Mouse (Mus musculus) heart, embryonic 11.5 days (tissue): ENCODE measurements at regions not wholly inside any gene's neighbourhood (a gene's known extent, or its start where the extent isn't known, plus 50 kb on each side); places are given as distances from the start of the nearest gene placed in this dataset.

Experiments
- ATAC-seq: fragments of 200-750 bp; cut with Nextera tagmentation; replicated peaks from 2 replicates; pipeline ENCODE4 v1.8.0; 2017; ENCODE audit warnings: moderate library complexity; ENCODE audit not compliant: insufficient number of reproducible peaks, low FRiP score, low TSS enrichment
- H3K27ac ChIP-seq: fragments of 300-500 bp; sonication (generic); 2 replicates; pipeline ENCODE4 v1.5.1; 2014; ENCODE audit warnings: mild to moderate bottlenecking, low read depth, low read length
- H3K27me3 ChIP-seq: fragments of 300-500 bp; sonication (generic); 2 replicates; pipeline ENCODE4 v1.6.1; 2014; ENCODE audit warnings: mild to moderate bottlenecking, low read length, mixed read lengths; ENCODE audit not compliant: control insufficient read depth, insufficient read depth
- H3K36me3 ChIP-seq: fragments of 300-500 bp; sonication (generic); 2 replicates; pipeline ENCODE4 v1.6.1; 2014; ENCODE audit warnings: mild to moderate bottlenecking, low read length, moderate library complexity, mixed read lengths; ENCODE audit not compliant: control insufficient read depth, insufficient read depth
- H3K4me1 ChIP-seq: fragments of 300-500 bp; sonication (generic); 2 replicates; pipeline ENCODE4 v1.6.1; 2014; ENCODE audit warnings: low read length; ENCODE audit not compliant: control insufficient read depth, insufficient read depth
- H3K4me2 ChIP-seq: fragments of 300-500 bp; sonication (generic); 2 replicates; pipeline ENCODE4 v1.6.1; 2014; ENCODE audit warnings: mild to moderate bottlenecking, moderate library complexity
- H3K4me3 ChIP-seq: fragments of 300-500 bp; sonication (generic); 2 replicates; pipeline ENCODE4 v1.5.1; 2014; ENCODE audit warnings: low read depth, low read length
- H3K9ac ChIP-seq: fragments of 300-500 bp; sonication (generic); 2 replicates; pipeline ENCODE4 v1.6.1; 2014; ENCODE audit warnings: mild to moderate bottlenecking, low read depth, low read length, moderate library complexity
- H3K9me3 ChIP-seq: fragments of 300-500 bp; sonication (generic); replicated peaks from 2 replicates; pipeline ENCODE4 v1.6.1; 2016; ENCODE audit warnings: low read length; ENCODE audit not compliant: control insufficient read depth
- WGBS: fragments of 180-500 bp; shearing (Covaris S2); extraction: QIAGEN DNeasy Blood & Tissue Kit; methylation state at CpG from one replicate; pipeline ENCODE4 v1.1.7; 2014; ENCODE audit not compliant: insufficient replicate concordance; 5-methylcytosine and 5-hydroxymethylcytosine counted together

DNA sequence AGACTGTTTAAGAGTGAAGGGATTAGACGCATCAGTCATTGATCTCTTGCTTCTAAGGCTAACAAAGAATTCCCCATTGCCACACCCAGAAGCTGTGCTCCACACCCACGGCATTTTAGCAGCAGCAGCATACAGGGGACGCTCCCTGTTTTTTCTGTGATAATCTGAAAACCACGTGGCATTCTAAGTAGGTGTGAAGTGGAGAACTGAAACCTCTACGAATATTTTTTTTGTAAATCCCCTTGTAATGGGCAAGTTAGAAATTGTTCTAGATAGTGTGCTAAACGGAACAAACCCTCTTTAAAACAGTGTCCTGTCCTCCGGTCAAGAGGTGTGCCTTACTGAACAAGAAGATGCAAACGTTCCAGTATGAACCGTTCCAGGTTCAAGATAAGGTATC is 325.8 kb upstream of the Epha4 start:
- H3K4me3 ChIP-seq: no peak overlapping the region
- no peaks in the 10 kb centered on the region for H3K36me3 ChIP-seq
- H3K9me3 ChIP-seq: no peaks in the 10 kb centered on the region
- 39% methylated on average over 9 of the region's 9 CpGs for WGBS
- no peak overlapping the region for H3K27ac ChIP-seq
- no peaks in the 10 kb centered on the region for H3K27me3 ChIP-seq
- H3K4me2 ChIP-seq: no peak overlapping the region
- no peaks in the 10 kb centered on the region for H3K4me1 ChIP-seq
- no peak for ATAC-seq
- no peak overlapping the region for H3K9ac ChIP-seq

DNA sequence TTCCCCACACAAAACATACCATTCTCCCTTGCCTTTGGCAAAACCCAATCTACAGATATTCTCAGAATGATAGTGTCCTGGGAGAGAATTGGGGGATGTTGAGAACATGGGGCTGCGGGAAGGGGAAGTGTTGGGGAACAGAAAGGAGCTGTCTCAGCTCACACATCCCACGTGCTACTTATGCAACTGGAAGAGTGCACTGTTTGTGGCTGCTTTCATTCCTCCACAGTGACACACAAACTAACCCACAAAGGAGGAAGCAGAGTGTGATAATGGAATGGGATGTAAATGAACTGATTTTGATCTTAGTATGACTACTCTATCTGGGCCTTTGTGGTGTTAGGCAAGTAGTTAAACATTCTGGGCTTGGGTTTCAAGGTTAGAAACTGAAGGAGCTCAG is 317.3 kb upstream of the Epha4 start:
- no peaks in the 10 kb centered on the region for H3K27me3 ChIP-seq
- 39% methylated on average over 2 of the region's 2 CpGs for WGBS
- ATAC-seq: no peak

DNA sequence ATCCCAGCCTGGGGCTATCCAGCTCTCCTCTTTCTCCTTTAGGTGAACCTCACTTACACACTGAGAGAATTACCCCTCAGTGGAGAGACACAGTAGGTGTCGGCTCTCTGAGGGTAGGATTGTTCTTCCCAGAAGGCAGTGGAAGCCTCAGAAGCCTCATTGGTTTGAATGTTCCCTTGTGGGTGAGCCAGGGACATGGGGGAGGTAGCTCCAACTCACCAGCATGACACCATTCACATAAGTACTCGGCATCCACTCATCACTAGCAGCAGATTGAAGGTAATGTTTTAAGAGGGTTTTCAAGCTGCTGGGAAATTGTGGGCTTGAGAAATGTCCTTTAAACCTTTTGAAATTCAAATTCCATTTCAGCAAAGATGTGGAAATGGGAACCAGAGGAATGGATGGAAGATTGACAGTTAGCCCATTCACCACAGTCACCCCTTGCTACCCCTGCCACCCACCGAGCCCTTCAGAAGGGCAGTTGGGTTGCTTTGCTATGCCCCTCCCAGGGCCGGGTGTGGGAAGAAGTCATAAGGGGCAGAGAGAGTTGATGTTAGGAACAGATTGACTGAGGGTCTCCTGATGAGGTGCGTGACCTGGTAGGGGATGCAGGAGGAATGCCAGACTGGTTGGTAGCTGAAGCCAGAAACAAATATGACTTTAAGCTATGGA is 310.0 kb upstream of the Epha4 start:
- no peak for ATAC-seq
- Histone ChIP-seq H3K4me3 (no peak overlapping the region), H3K27me3 (no peaks in the 10 kb centered on the region), H3K9ac (no peak overlapping the region), H3K36me3 (no peaks in the 10 kb centered on the region), H3K4me2 (no peak overlapping the region), H3K27ac (no peak overlapping the region), H3K9me3 (no peaks in the 10 kb centered on the region), H3K4me1 (peaks cover 6% of the 10 kb centered on the region; the same call in 1 of the 2 replicates)
- 61% methylated on average over 5 of the region's 5 CpGs for WGBS

More for the DNA sequence above, 317.3 kb upstream of the Epha4 start:
- Histone ChIP-seq H3K4me3 (no peak overlapping the region), H3K4me1 (no peaks in the 10 kb centered on the region), H3K27ac (no peak overlapping the region), H3K36me3 (no peaks in the 10 kb centered on the region), H3K4me2 (no peak overlapping the region), H3K9ac (no peak overlapping the region), H3K9me3 (no peaks in the 10 kb centered on the region)

DNA sequence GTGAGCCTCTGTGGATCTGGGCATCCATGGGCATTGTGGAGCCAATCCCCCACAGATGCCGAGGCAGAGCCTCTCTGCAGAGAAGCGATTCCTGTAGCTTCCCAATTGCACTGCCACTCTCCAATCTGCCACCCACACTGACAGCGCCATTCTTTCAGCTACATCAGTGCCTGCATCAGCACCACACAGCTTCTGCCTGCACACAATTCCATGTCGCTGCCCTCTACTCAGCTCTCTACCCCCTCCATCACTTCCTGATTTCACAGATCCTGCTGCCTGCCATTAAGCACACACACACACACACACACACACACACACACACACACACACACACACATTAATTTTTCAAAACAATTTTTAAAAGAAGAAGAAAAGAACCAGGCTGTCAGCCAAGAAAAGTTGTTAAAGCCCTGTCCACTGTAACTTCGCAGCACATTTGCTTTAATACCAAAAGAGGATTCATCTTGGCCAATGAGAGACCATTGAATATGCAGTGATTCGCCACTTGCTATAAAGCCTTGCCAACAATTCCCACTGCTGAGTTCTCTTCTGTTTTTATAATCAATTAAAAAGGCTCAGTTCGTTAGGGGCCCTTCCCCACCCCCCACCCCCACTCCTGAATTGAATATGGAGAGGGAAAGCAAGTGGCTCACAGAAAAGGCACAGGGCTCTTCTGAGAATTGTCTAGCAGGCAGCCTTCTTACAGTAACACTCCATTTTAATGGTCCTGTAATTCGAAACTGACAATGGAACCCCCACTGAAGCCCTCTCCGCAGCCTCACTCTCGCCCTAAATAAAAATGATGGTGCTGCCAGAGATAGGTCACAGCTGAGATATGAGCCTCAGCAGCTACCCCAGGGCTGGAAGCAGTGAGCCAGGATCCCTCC is 309.2 kb upstream of the Epha4 start:
- H3K4me2 ChIP-seq: no peak overlapping the region
- H3K27ac ChIP-seq: no peak overlapping the region
- no peaks in the 10 kb centered on the region for H3K27me3 ChIP-seq
- H3K4me3 ChIP-seq: no peak overlapping the region
- H3K4me1 ChIP-seq: peaks cover 6% of the 10 kb centered on the region; the same call in 1 of the 2 replicates
- H3K36me3 ChIP-seq: no peaks in the 10 kb centered on the region
- 39% methylated on average over 10 of the region's 10 CpGs for WGBS
- no peak overlapping the region for H3K9ac ChIP-seq
- ATAC-seq: no peak
- no peaks in the 10 kb centered on the region for H3K9me3 ChIP-seq

DNA sequence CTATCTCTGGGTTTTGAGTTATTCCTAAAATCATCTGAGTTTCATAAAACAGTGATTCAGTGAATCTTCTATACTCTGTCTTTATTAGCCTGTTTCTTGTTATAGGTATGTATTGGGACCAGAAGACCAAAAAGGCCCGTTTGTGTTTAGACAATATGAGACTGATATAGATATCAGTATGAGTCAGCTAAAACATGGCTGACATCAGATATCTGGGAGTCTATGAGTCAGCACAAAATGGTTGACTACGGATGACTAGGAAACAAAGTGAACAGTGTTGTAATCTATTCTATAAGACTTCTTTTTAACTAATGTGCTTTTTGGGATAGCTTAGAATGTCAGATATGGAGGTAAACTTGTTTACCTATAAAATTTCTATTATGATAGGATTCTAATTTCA is 305.2 kb upstream of the Epha4 start:
- Histone ChIP-seq H3K9me3 (no peaks in the 10 kb centered on the region), H3K36me3 (no peaks in the 10 kb centered on the region), H3K27me3 (no peaks in the 10 kb centered on the region), H3K4me1 (peaks cover 6% of the 10 kb centered on the region; the same call in 1 of the 2 replicates), H3K4me2 (no peak overlapping the region), H3K9ac (no peak overlapping the region), H3K27ac (no peak overlapping the region), H3K4me3 (no peak overlapping the region)
- ATAC-seq: no peak
- WGBS: 67% methylated on average over 2 of the region's 2 CpGs

DNA sequence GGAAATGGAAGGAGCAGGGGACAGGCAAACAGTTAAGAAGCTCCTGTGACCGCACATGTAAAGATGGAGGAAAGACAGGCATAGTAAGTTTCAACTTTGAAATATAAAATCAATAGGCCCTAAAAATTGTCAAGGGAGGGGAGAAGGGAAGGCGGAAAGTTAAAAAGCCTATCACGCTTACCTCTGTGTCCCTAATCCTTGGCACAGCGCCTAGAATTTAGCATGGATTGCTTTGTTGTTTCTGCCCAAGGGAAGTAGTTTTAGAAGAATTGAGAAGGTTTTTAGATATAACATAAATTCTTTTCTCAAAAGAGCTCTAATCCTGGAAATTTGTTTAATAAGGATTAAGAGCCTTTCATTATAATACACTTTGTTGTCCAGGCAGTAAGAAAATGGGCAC is 300.6 kb upstream of the Epha4 start:
- ATAC-seq: no peak
- no peaks in the 10 kb centered on the region for H3K9me3 ChIP-seq
- 83% methylated on average over 4 of the region's 4 CpGs for WGBS
- H3K27me3 ChIP-seq: no peaks in the 10 kb centered on the region
- no peak overlapping the region for H3K4me2 ChIP-seq
- no peak overlapping the region for H3K9ac ChIP-seq
- H3K27ac ChIP-seq: no peak overlapping the region
- H3K4me1 ChIP-seq: no peaks in the 10 kb centered on the region
- H3K4me3 ChIP-seq: no peak overlapping the region
- no peaks in the 10 kb centered on the region for H3K36me3 ChIP-seq

DNA sequence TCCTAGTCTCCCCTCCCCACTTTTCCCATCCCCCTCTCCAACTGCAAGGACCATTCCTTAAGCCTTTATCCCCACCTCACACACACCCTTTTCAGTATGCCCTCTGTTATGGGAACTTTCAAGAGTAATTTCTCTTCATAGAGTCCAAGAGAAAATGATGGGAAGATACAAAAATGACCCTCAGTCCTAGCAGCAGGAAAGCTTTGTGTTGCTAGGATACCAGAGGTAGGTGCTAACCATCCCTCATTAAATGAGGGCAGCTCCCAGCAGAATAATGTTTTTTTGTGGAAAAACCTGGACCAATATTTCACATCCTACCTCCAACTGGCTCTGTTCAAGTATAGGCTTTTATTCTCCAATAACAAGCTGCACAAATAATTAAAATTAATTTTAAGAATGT is 296.7 kb upstream of the Epha4 start:
- Histone ChIP-seq H3K4me2 (no peak overlapping the region), H3K4me1 (no peaks in the 10 kb centered on the region), H3K27me3 (no peaks in the 10 kb centered on the region), H3K9ac (no peak overlapping the region), H3K4me3 (no peak overlapping the region), H3K27ac (no peak overlapping the region), H3K36me3 (no peaks in the 10 kb centered on the region), H3K9me3 (no peaks in the 10 kb centered on the region)
- ATAC-seq: no peak

DNA sequence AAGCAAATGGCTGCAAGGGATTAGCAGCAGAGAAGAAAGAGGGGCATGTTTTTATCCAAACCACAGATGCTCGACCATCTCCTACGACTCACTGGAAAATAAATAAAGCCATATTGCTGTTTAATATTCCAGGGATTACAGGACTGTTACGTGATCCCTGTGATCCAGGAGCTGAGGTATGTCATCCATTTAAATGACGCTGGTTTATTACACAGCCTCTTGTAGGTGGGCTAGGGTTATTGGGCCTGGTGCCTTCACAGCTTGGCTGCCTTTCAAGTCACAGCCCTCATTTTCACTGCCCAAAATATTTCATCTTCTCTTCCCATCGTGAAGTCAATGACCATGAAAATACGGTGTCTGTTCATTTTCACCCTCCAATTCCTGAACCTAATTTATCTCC is 276.1 kb upstream of the Epha4 start:
- Histone ChIP-seq H3K4me3 (no peak overlapping the region), H3K4me2 (no peak overlapping the region), H3K4me1 (no peaks in the 10 kb centered on the region), H3K9me3 (no peaks in the 10 kb centered on the region), H3K36me3 (no peaks in the 10 kb centered on the region), H3K27ac (no peak overlapping the region), H3K9ac (no peak overlapping the region), H3K27me3 (no peaks in the 10 kb centered on the region)
- ATAC-seq: no peak
- 67% methylated on average over 6 of the region's 6 CpGs for WGBS
